Comparison of ENCODE assay signal across 8 mouse cellular contexts in genomic region chr11:12032831-12033230, GRCm38 (mm10). TPM values are rescaled to one million over a fixed set of nuclear protein-coding genes. Genes with fewer than 3 reads are reported as not detected.
A peak's percentile ranks its signal among the peaks of the same experiment; 100 is the strongest.
DNase-seq lines count a peak whose midpoint lies in the region; ATAC-seq lines count a peak whose summit lies in the region.
"Had no signal": no experiment of that assay in that cellular context is flagged by ENCODE, and none has a peak within 500 bp of the region (broad histone marks: within the 10 kb centered on the region; RNA-seq: fewer than 3 reads in every experiment).

No protein-coding gene starts in this region.

- peak overlapping the region; percentile 70 for H3K4me2 ChIP-seq in lung, embryonic 16.5 days (ENCODE audit: low read depth, low read length)
- H3K4me2 ChIP-seq in intestine, embryonic 14.5 days (ENCODE audit: low read length): peak overlapping the region; percentile 63

- 26% methylated on average over 5 of the region's 5 CpGs for WGBS in lung, embryonic 16.5 days
- WGBS in intestine, embryonic 14.5 days: 30% methylated on average over 5 of the region's 5 CpGs

- peaks cover 16% of the 10 kb centered on the region for H3K36me3 ChIP-seq in lung, embryonic 16.5 days (ENCODE audit: control insufficient read depth, insufficient read depth, low read length)
- peaks cover 26% of the 10 kb centered on the region; the same call in 1 of the 2 replicates for H3K36me3 ChIP-seq in intestine, embryonic 14.5 days (ENCODE audit: control insufficient read depth, insufficient read depth, low read length)

- H3K9ac ChIP-seq in lung, embryonic 16.5 days (ENCODE audit: low read length): peak overlapping the region; percentile 40
- H3K9ac ChIP-seq in intestine, embryonic 14.5 days (ENCODE audit: low read length): peak overlapping the region; percentile 93

- peaks cover 4% of the 10 kb centered on the region; the same call in 1 of the 2 replicates for H3K4me1 ChIP-seq in lung, embryonic 16.5 days (replicated peaks; ENCODE audit: control insufficient read depth, insufficient read depth, low read length)
- H3K4me1 ChIP-seq in intestine, embryonic 14.5 days (replicated peaks; ENCODE audit: control insufficient read depth, insufficient read depth, low read length): no peaks in the 10 kb centered on the region

- H3K27ac ChIP-seq in lung, embryonic 16.5 days (ENCODE audit: low read length): peak overlapping the region; percentile 33
- H3K27ac ChIP-seq in intestine, embryonic 14.5 days (ENCODE audit: low read depth): peak overlapping the region; percentile 29

- peaks cover 6% of the 10 kb centered on the region for H3K9me3 ChIP-seq in lung, embryonic 16.5 days (ENCODE audit: control insufficient read depth, low read length)
- peaks cover 8% of the 10 kb centered on the region for H3K9me3 ChIP-seq in intestine, embryonic 14.5 days (ENCODE audit: control insufficient read depth, low read length)

- peak overlapping the region; percentile 25 for H3K4me3 ChIP-seq in lung, embryonic 16.5 days (ENCODE audit: low read length)
- peak overlapping the region; percentile 59 for H3K4me3 ChIP-seq in intestine, embryonic 14.5 days (ENCODE audit: low read depth, low read length)

- H3K27me3 ChIP-seq in lung, embryonic 16.5 days (ENCODE audit: control insufficient read depth, insufficient read depth, low read depth, low read length): peaks cover 72% of the 10 kb centered on the region
- H3K27me3 ChIP-seq in intestine, embryonic 14.5 days (replicated peaks; ENCODE audit: control insufficient read depth, insufficient read depth, low read length): peaks cover 91% of the 10 kb centered on the region

- no peak for DNase-seq in lung, adult 18-20 months
- DNase-seq in heart, adult 8-10 months (ENCODE audit: low spot score): peak; percentile 31
- DNase-seq in intestine, embryonic 14.5 days (ENCODE audit: low spot score): no peak
- peak; percentile 34 for DNase-seq in retina, embryonic 14.5 days (ENCODE audit: low spot score)
- no peak for DNase-seq in ovary, postnatal 36 days (ENCODE audit: low spot score)
- no peak for DNase-seq in right cerebral cortex, adult 18-20 months
- DNase-seq: cerebellum, postnatal 36 days had no signal

- ATAC-seq in lung, embryonic 16.5 days (ENCODE audit: low read depth): peak; percentile 43
- no peak for ATAC-seq in intestine, embryonic 14.5 days (replicated peaks; ENCODE audit: low FRiP score, low TSS enrichment, low read depth)

RNA-seq across cellular contexts. Expression of gene Grb10, which starts 5.7 kb away (rescaled TPM):
- 518 and 579 TPM in 2 replicates for polyA plus RNA-seq in lung, embryonic 16.5 days (2015; fragmentation: Nextera tagmentation; extraction: Ambion mirVana)
- 10 to 100 TPM; 47.8 to 83.5 (median 60.5) TPM for total RNA-seq in heart, adult 8-10 months (2022)
- 232 and 233 TPM in 2 replicates for polyA plus RNA-seq in intestine, embryonic 14.5 days (2014; fragmentation: Nextera tagmentation; extraction: Ambion mirVana)

Comparison
In these comparisons a context has a peak if more than half of its experiments do, and no peak if none do; other contexts are left out.
1. DNase-seq: peak in heart, adult 8-10 months (single experiment) and retina, embryonic 14.5 days (single experiment); none in lung, adult 18-20 months (0 of 2), intestine, embryonic 14.5 days (single experiment), ovary, postnatal 36 days (single experiment) and right cerebral cortex, adult 18-20 months (single experiment).